Mouse (Mus musculus): Measurements from ENCODE around the gene Wwp2.

The Wwp2 gene

GRCm38 (mm10) chr8:107514949-107515721 is 79.0 kb downstream of the Wwp2 start:
- no peak for DNase-seq

DNA sequence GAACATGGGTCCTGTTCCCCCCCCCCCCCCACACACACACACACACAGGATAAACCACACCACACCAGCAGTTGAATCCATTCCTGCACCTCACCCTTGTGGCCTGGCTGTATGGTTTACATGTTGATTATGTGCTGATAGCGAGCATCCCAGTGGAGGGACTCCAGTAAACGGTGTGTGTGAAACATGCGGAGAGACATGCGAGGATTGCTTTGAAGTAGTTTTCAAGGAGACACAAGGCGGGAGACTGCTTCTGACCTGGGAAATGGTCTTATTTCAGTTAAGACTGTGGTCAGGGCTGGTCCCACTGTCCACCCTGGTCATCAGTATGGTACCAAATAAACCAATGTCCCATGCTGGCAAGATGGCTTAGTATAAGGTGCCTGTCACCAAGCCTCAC is 82.6 kb downstream of the Wwp2 start:
- DNase-seq, result no peak

GRCm38 (mm10) chr8:107519860-107520259 is 83.7 kb downstream of the Wwp2 start:
- DNase-seq, result no peak

DNA sequence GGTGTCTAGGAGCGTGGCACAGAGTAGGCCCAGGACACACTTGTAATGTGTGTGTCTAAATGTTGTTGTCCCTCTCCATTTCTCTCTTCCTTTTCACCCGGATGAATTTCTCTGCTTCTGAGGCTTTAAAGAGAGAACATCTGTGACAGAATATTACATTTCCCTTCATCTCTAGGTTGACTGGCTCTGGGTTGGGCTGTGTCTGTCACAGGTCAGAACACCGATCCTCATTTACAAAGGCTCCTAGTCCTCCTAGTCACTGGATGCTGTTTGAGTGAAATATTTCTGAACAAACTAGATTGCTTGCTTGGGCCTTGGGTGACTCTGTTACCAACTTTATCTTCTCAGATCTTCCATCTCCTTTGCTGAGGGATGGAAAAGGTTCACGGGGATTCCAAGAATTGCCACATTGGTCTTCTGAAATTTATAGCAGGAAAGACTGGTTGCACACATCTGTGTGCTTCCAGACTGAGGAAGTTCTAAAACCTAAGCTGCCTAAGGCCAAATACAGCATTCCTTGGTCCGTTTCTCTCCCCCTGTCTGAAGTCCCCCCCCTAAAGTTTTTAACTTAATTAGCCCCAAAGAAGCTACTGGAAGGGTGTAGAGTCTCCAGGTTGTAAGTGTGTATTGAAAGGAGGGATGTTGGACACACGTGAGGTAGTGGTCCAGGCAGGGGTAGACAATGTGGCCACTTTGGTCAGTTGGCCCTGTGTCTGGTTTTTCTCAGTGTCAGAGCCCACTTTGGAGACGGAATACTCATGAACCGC is 85.8 kb downstream of the Wwp2 start:
- no peak for DNase-seq

DNA sequence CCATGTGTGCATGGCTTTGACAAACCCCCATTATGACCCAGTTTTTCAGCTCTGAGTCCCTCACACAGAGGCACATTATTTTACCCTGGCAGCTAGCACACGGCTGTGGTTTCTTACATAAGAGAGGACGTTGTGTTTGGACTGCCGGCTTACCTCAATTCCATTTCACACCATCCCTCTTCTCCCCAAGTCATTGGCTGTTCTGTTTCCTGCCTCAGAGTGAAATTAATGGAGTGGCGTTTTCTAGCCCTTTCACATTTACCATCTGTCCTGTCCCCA is 86.3 kb downstream of the Wwp2 start:
- no peak for DNase-seq

DNA sequence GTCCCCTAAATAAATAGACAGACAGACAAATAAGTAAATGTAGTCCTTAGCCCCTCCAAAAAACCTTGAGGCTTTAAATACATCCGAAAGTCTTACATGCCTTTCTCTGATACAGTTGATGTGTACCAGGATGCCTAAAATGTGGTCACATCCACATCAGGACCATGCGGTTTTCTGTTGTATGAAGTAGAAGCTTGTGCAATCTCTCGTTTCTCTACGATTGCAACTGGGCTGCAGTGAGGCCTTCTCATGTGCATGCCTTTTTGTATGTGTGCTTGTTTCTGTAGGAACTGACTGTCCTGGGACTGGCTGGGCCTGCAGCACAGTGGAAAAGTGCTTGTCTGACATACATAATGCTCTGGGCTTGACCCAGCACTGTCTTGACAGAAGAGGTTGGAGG is 88.4 kb downstream of the Wwp2 start:
- DNase-seq, result no peak

- no peak for DNase-seq
These were observed 92.6 kb downstream of the Wwp2 start for GRCm38 (mm10) chr8:107528786-107529185.

GRCm38 (mm10) chr8:107537472-107537871 is 101.3 kb downstream of the Wwp2 start:
- no peak for DNase-seq

DNA sequence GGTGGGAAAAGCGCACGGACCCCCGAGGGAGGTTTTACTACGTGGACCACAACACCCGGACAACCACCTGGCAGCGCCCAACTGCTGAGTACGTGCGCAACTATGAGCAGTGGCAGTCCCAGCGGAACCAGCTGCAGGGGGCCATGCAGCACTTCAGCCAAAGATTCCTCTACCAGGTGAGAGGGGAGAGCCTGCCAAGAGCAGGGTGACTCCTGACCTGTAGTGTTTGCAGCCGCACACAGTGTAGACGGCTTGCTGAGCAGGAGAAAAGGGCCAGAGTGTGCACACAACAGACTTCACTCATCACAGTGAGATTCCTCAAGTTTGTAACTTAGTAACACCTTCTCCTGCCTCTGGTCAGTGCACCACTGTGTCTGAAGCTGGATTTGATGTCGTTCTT is 104.5 kb downstream of the Wwp2 start:
- DNase-seq, result no peak

GRCm38 (mm10) chr8:107541369-107541768 is 105.2 kb downstream of the Wwp2 start:
- DNase-seq, result no peak

DNA sequence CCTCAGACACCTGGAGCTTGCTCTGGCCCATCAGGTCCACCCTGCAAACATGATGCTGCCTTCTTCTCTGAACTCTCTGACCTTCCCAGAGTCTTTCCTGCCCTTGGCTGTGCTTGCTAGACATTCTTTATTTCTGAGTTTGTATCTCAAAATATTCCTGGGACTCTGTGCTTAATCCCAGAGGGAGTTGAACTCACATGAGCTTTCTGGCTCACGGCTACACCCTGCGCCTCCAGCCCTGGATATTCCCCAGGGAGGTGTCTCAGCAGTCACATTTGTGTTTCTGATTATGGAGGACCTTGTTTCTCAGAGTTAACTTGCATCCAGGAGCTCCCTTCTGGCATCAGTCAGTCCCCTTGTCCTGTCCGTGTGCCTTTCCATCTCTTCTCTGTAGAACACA is 106.0 kb downstream of the Wwp2 start:
- DNase-seq, result no peak

DNA sequence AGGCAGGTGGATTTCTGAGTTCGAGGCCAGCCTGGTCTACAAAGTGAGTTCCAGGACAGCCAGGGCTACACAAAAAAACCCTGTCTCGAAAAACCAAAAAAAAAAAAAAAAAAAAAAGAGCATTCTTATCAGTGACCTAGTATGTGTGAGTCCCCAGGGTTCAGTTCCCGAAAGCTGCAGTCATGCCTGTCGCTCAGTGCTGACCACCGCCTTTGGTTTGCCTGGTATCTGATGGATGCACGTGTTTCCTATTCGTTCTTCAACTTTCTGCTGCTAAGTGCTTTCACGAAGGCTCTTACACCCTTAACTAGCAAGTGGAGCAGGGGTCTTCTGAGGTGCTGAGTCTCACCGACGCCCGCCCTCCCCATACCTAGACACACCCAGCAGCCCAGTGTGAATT is 107.5 kb downstream of the Wwp2 start:
- DNase-seq, result no peak

- DNase-seq, result no peak
These were observed 108.0 kb downstream of the Wwp2 start for GRCm38 (mm10) chr8:107544211-107544610.

DNA sequence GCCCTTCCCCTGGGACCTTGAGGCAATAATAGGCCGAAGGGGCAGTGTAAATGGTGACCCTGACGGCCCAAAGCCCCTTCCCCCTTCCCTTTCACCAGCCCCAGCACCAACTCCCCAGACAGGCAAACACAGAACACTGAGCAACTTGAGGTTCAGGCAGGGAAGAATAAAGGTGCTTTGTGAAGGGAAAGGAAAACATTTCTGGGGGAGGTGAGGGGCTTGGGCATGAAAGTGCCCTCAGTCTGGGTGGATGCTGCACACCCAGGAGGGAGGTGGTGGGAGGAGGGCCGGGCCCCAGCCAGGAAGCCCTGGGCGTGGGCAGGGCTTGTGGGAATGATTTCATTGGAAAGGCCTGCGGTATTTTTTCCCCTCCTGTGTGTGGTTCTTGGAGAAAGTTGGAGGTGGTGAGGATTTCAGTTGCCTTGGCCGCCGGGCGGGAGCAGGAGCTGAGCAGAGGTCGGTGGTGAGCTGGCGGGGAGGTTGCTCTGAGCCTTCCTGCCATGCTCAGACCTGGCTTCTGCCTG is 108.5 kb downstream of the Wwp2 start:
- DNase-seq, result no peak

GRCm38 (mm10) chr8:107545621-107546152 is 109.5 kb downstream of the Wwp2 start:
- DNase-seq, result no peak

GRCm38 (mm10) chr8:107546154-107546553 is 110.0 kb downstream of the Wwp2 start:
- no peak for DNase-seq

- no peak for DNase-seq
These were observed 110.7 kb downstream of the Wwp2 start for GRCm38 (mm10) chr8:107546817-107547216.

- DNase-seq, result no peak
These were observed 116.1 kb downstream of the Wwp2 start for GRCm38 (mm10) chr8:107552234-107552633.

- no peak for DNase-seq
These were observed 119.1 kb downstream of the Wwp2 start for GRCm38 (mm10) chr8:107555231-107555630.

- DNase-seq, result no peak
These were observed 120.4 kb downstream of the Wwp2 start for GRCm38 (mm10) chr8:107556511-107556936.

DNA sequence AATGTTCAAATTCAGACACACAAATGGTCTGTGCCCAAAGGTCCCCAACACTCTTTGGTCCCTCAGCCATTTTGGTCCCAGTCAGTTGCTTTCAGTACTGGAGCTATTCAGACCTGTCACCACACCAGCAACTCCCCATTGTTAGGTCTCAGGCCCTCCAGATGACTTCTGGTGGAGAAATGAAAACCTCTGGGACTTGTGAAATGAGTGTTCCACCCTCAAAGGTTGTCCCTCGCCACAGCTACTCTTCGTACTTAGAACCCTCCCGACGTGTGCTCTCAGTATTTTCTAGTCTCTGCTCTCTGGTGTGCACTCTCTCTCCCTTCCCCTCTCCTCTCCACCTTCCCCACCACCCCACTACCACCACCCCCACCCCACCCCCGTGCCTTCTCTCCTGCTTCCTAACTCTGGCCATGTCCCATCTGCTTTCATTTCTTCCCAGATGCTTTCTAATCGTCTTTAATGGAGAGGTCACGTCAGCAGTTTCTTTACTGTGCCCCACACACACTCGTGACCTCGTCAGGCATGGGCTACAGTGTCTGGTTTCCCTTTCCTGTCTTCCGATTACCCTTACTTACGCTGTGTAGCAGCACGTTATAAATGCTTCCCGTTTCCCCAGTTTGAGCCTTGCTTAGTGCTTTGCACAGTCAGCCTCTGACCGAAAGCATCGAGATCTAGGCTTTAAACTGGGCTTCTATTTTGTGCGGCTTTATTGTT is 124.8 kb downstream of the Wwp2 start:
- DNase-seq, result no peak

DNA sequence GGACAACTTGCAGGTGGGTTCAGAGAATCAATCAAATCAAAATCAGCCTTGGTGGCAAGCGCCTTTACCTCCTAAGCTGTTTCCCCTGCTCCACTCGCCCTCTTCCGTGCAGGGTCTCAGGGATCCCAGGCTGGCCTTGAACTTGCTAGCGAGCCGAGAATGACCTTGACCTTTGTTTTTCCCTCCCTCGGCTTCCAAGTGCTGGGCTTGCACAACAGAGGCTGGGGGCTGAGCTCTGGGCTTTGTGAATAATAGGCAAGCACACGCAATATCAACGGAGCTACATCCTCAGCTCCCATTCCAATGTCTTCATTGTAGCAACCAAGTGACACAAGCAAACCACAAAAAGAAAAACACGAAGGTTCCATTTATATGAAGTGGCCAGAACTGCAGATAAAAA is 126.0 kb downstream of the Wwp2 start:
- DNase-seq, result no peak

DNA sequence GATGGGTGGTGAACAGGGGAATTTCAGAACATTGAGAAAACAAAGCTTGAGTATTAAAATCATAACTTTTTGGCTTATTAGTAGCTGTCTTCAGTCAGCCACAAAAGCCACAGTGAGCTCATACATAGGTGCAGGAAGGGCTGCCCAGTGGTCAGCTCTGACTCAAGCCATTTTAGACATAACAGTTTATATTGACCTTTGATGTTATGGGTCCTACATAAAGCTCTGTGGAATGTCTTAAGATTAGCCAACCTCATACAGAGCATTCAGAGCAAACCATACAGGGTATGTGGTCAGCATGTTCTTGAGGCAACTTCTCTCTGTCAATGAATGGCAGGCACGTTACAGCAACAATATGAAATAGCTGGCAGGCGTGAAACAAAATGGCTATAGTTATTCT is 134.9 kb downstream of the Wwp2 start:
- no peak for DNase-seq

Data from cerebellum, adult 11 months (tissue).